Mouse (Mus musculus) myocyte (in vitro differentiated cells): ENCODE results near the gene Creb3.

Experiments used
- CEBPB ChIP-seq: IDR thresholded peaks from 2 replicates; pipeline ENCODE4 v1.6.1; 2011; ENCODE audit warnings: mild to moderate bottlenecking, moderate library complexity; ENCODE audit not compliant: poor library complexity, insufficient read depth, severe bottlenecking
- E2F4 ChIP-seq: IDR thresholded peaks from one replicate; pipeline ENCODE4 v1.6.1; 2011; ENCODE audit warnings: mild to moderate bottlenecking, control low read depth, moderate library complexity; ENCODE audit not compliant: insufficient read depth
- MAX ChIP-seq: IDR thresholded peaks from one replicate; pipeline ENCODE4 v1.6.1; 2011; ENCODE audit warnings: low read depth, mild to moderate bottlenecking, control low read depth
- MYOD1 ChIP-seq, 3 experiments: IDR thresholded peaks; one replicate each; pipeline ENCODE4 v1.6.1; 2011; ENCODE audit warnings: control low read depth in 2 of 3, low read depth in 2 of 3, mild to moderate bottlenecking in 2 of 3, moderate library complexity in 1 of 3; ENCODE audit not compliant: insufficient read length in 2 of 3, control insufficient read depth in 1 of 3
- MYOG ChIP-seq, 3 experiments: IDR thresholded peaks; one replicate each; pipeline ENCODE4 v1.6.1; 2011; ENCODE audit warnings: control low read depth in 2 of 3, low read depth in 2 of 3, mild to moderate bottlenecking in 2 of 3; ENCODE audit not compliant: insufficient read length in 2 of 3, control insufficient read depth in 1 of 3, insufficient read depth in 1 of 3
- POLR2A ChIP-seq: IDR thresholded peaks from one replicate; pipeline ENCODE4 v1.6.1; 2011; ENCODE audit warnings: low read depth, mild to moderate bottlenecking, control low read depth, moderate library complexity; ENCODE audit not compliant: insufficient read length
- TCF12 ChIP-seq: IDR thresholded peaks from one replicate; pipeline ENCODE4 v1.6.1; 2011; ENCODE audit warnings: mild to moderate bottlenecking, control low read depth; ENCODE audit not compliant: poor library complexity, insufficient read depth, severe bottlenecking
- USF1 ChIP-seq: IDR thresholded peaks from one replicate; pipeline ENCODE4 v1.6.1; 2011; ENCODE audit warnings: low read depth, mild to moderate bottlenecking, control low read depth, moderate library complexity

- TF ChIP-seq MYOD1 (IDR thresholded peaks at IDR 0.05; ENCODE audit: control insufficient read depth in 1 of 3, insufficient read length in 2 of 3, low read depth in 2 of 3): no peak
- no peak for TF ChIP-seq POLR2A
- no peak for TF ChIP-seq MAX
- no peak for TF ChIP-seq E2F4
- no peak for TF ChIP-seq MYOG (IDR thresholded peaks at IDR 0.05; ENCODE audit: control insufficient read depth in 1 of 3, insufficient read depth in 1 of 3, insufficient read length in 2 of 3, low read depth in 2 of 3)
- TF ChIP-seq TCF12: no peak
- no peak for TF ChIP-seq USF1
- TF ChIP-seq CEBPB: no peak
These were observed 616 bp upstream of the Creb3 start for GRCm38 (mm10) chr4:43561436-43561996.
